Mouse (Mus musculus) frontal cortex, postnatal 36 days (tissue): ENCODE measurements at regions not wholly inside any gene's neighbourhood (a gene's known extent, or its start where the extent isn't known, plus 50 kb on each side); places are given as distances from the start of the nearest gene placed in this dataset.
A peak's percentile ranks its signal among the peaks of the same experiment; 100 is the strongest.
"Not testable (repeated sequence)": the region's sequence is repeated elsewhere in the genome, so short reads cannot be mapped to it uniquely, and the experiment has no call there.

ENCODE experiments used
- DNase-seq, 2 experiments: peaks; one replicate each; pipeline ENCODE4 v3.0.0; 2022; ENCODE audit warnings: low spot score in 2 of 2

- not testable (repeated sequence) for DNase-seq
Observed at GRCm38 (mm10) chrX:105655591-105655990, 108.5 kb upstream of the Fgf16 start.

GRCm38 (mm10) chrX:105670531-105670930, 93.5 kb upstream of the Fgf16 start:
- DNase-seq: peak in 1 of 2 experiments; percentile 0

GRCm38 (mm10) chrX:105671247-105671646, 92.8 kb upstream of the Fgf16 start:
- DNase-seq: no peak

GRCm38 (mm10) chrX:105674860-105675259, 89.2 kb upstream of the Fgf16 start:
- DNase-seq: no peak

GRCm38 (mm10) chrX:105683678-105684077, 80.4 kb upstream of the Fgf16 start:
- no peak for DNase-seq

GRCm38 (mm10) chrX:105684433-105684832, 79.6 kb upstream of the Fgf16 start:
- DNase-seq: no peak

- DNase-seq: no peak
Observed at GRCm38 (mm10) chrX:105710676-105711241, 53.3 kb upstream of the Fgf16 start.
